Mouse (Mus musculus): Measurements from ENCODE around the gene Hells. TPM values are rescaled to one million over a fixed set of nuclear protein-coding genes. Genes with fewer than 3 reads are reported as not detected.

Gene Hells
- polyA plus RNA-seq, 1 experiment: 2.2 TPM

DNA sequence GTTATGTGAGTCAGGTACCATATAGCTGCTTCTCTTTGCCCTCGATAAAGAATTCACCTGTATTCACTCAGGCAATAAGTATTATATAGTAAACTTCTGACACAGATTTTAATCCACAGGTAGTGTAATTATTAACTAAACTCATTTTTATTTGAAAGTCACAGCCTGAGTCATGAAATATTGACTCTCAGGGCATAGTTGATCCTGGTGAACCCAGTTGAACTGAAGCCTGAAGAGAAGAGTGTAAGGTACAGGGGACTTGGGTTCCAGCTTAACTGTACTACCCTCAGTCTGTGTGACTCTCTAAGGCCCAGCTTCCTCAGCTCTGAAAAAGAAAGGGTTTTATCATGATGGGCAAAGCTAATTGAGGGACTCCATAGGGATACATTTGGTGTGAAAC, 74.4 kb downstream of the Hells start:
- TF ChIP-seq POLR2A (IDR thresholded peaks at IDR 0.05; ENCODE audit: extremely low read depth, insufficient read depth, low read length) (no peak), CTCF (IDR thresholded peaks at IDR 0.05; ENCODE audit: extremely low read depth, insufficient read depth, low read length) (no peak)
- no peak overlapping the region for H3K4me3 ChIP-seq (ENCODE audit: insufficient read depth, low read length)
- no peak overlapping the region for H3K27ac ChIP-seq (ENCODE audit: insufficient read depth, low read length)
- no peaks in the 10 kb centered on the region for H3K4me1 ChIP-seq (ENCODE audit: control insufficient read depth, insufficient read depth, low read length)

DNA sequence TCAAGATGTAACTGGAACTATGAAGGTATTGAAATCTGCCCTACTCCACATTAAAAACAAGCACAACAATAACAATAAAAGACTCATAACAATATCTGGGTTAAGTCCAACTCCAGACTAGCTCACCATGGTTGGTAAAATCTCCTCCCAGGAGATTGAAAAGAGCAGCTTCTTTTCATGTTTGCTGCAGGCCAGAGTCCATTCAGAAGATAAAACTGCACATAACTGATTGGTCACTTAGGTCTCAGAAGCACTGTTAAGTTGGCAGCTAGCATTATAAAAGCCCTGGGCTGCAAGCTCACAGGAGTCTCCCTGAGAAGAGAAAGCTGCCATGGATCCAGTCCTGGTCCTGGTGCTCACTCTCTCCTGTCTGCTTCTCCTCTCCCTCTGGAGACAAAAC, 76.0 kb downstream of the Hells start, which contains the start of gene Cyp2c55:
Gene Cyp2c55 (plus strand): TSS at position 305 of the 400 bp plus-strand sequence.
- Histone ChIP-seq H3K4me3 (ENCODE audit: insufficient read depth, low read length) (no peak within 1 kb of the TSS), H3K4me1 (ENCODE audit: control insufficient read depth, insufficient read depth, low read length) (no peaks in the 10 kb centered on the region), H3K27ac (ENCODE audit: insufficient read depth, low read length) (no peak within 1 kb of the TSS)
- TF ChIP-seq CTCF (IDR thresholded peaks at IDR 0.05; ENCODE audit: extremely low read depth, insufficient read depth, low read length) (no peak), POLR2A (IDR thresholded peaks at IDR 0.05; ENCODE audit: extremely low read depth, insufficient read depth, low read length) (no peak)

Other genes with a start within 250 kb of the Hells start
- 8.0 TPM in 2 replicates for gene Noc3l, start 111.7 kb upstream of the Hells start, polyA plus RNA-seq (2012; rRNA removed)
- gene Tbc1d12, start 94.3 kb upstream of the Hells start, polyA plus RNA-seq (2012; rRNA removed): 6.9 and 7.0 TPM in 2 replicates
- gene Cyp2c55, start 76.1 kb downstream of the Hells start, polyA plus RNA-seq (2012; rRNA removed): not detected in 2 replicates
- not detected in 2 replicates for gene Cyp2c65, start 130.1 kb downstream of the Hells start, polyA plus RNA-seq (2012; rRNA removed)
- gene Cyp2c66, start 183.0 kb downstream of the Hells start, polyA plus RNA-seq (2012; rRNA removed): not detected in 2 replicates